Mouse (Mus musculus) layer of hippocampus, postnatal 10 days (tissue): ENCODE data around the gene Cox8b. TPM values are rescaled to one million over a fixed set of nuclear protein-coding genes. Genes with fewer than 3 reads are reported as not detected.
A peak's percentile ranks its signal among the peaks of the same experiment; 100 is the strongest.

Source experiments
- DNase-seq, 2 experiments: peaks; one replicate each; pipeline ENCODE4 v3.0.0; 2021; ENCODE audit warnings: low spot score in 2 of 2
- total RNA-seq, 2 experiments: library from RNA; stranded (reverse); gene quantifications; 2 replicates each; pipeline ENCODE4 v1.2.3; 2021

Cox8b gene
- total RNA-seq, 2 experiments from 2014 or later, result not detected

DNA sequence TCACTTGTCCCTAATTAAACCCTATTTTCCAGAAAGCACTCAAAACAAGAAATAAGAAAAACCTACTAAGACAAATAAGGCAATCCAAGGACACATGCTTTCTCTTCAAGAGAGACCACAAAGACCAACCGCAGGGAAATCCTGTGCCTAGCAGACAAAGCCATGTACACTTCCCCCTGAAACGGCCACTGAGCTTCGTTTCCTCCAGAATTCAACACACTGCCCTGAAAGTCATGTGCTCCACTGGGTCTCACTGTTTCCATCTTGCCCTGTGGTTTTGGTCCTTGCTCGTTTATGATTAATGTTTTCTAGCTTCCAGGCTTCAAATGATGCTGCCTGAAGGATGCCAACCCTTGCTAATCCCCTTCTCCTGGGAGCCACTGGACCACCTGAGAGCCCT is 26.0 kb downstream of the Cox8b start:
- DNase-seq, result no peak

DNA sequence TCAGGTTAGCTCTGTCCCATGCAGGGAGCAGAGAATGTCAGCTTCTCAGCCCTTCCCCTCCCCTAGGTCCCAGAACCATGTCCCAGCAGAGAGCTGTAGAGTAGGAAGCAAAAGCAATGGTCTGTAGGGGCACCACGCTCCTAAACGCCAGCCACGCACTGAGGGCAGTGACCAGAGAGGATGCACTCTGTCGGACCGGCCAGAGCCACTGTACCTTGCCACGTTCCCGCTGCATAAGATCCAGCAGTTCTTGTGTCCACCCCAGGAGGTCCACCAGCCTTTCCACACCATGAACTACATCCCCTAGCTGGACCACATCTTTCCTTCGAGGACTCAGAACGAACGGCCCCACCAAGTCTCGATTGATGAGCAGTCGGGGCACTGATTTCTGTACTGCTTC is 35.5 kb downstream of the Cox8b start:
- DNase-seq, result no peak

DNA sequence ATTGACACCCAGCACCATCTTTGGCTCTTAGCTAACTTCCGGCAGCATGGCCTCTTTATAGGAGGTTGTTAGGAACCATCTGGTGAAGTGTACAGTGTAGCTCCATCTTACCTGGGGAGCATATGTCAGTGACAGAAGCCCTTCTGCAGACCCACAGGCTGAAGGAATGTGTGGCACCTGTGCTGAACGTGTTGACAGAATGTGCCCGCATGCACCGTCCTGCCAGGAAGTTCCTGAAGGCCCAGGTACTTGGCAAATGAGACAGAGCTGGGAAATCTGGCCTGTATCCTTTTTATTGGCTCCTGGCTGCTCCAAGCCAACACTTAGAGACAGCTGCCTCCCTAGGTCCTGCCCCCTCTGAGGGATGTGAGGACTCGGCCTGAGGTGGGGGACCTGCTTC is 39.5 kb downstream of the Cox8b start:
- DNase-seq, result no peak

DNA sequence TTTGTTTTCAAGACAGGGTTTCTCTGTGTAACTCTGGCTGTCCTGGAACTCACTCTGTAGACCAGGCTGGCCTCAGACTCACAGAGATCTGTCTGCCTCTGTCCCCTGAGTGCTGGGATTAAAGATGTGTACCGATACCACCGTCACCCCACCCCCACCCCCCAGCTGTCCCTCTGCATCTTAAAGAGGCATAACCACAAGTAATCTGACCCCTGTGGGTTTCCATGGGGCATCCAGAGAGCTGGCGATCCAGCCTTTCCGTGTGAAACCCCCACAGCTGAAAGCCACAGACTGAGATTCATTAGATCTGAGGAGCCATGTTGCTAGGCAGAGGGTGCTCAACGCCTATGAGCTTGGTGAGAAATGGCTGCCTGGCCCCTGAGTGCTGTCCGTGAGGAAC is 40.2 kb downstream of the Cox8b start:
- no peak for DNase-seq

DNA sequence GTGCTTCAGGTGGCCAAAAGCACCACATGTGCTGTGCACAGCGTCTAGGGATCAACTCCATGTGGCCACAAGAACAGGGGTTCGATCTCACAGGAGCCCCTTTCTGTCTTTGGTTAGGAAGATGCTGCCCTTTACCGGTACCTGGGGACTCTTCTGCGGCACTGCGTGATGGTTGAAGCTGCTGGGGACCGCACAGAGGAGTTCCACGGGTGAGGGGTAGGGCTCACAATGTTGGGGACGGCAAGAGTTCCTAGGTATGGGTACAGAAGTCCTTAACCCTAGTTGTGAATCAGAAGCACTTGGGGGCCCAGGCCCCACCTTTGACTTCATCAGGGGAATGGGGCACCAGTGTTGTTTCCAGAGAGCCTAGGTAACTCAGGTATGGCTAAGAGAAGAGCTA is 41.5 kb downstream of the Cox8b start:
- DNase-seq, result no peak

DNA sequence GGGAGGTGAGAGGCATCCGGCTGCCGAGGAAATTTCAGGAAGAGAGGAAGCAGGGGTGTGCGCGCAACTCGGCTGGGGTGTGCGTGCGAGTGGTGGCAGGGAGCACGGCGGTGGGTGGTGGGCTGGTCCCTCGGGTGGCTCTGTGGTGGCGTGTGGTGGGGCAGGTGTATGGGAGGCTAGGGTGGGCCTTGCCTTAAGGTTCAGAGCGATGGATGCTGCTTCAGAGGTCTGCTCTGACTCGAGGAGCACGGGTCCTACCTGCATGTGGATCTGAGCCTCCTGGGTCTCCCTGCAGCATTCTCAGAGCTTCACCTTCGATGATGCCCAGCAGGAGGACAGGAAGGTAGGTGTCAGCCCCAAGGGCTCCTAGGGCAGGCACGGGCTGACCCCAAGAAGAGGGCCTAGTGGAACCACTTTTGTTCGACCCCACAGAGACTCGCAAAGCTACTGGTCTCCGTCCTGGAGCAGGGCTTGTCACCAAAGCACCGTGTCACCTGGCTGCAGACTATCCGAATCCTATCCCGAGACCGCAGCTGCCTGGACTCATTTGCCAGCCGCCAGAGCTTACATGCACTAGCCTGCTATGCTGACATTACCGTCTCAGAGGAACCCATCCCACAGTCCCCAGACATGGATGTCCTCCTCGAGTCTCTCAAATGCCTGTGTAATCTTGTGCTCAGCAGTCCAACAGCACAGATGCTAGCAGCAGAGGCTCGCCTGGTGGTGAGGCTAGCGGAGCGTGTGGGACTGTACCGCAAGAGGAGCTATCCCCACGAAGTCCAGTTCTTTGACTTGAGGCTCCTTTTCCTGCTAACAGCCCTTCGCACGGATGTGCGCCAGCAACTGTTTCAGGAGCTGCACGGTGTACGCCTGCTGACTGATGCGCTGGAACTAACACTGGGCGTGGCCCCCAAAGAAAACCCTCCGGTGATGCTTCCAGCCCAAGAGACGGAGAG is 42.4 kb downstream of the Cox8b start, which contains the start of gene Bet1l:
TSS of gene Bet1l (minus strand) at position 28 of the 956 bp plus-strand sequence.
- peak in 1 of 2 experiments; percentile 42 for DNase-seq

DNA sequence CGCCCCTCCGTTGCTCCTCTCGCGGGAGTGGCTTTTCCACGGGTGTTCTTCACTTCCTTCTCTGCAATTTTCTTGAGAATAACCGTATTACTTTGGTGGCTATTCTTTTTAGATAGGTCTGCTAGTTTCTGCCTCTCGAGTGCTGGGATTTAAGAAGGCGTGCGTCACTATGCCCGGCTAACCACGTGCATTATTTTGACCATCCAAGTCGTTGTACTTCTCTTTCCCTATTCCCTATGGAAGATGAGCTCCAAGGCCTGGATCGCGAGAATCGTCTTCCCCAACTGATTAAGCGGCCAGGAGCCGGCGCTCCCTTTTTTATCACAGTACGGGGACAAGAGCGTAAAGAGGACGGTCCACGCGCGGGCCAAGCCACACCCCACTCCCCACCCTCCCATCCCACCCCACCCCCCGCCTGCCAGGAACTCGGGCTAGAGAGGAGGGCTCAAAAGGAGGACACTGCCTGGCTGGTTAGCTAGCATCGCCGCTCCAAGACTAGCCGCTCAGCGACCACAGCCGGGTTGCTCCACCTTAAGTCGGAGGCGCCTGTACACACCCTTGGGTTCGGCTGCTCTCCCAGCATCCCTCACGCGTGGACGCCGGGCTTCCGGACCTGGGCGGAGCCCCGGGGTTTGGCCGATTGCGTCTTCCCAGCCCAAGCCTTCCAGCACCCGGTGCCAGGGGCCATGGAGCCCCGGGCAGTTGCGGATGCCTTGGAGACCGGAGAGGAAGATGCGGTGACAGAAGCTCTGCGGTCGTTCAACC is 43.3 kb downstream of the Cox8b start, which contains the start of gene Ric8a:
TSS of gene Ric8a (plus strand) at position 173 of the 765 bp plus-strand sequence.
- peak; percentile 82 to 85 for DNase-seq

DNA sequence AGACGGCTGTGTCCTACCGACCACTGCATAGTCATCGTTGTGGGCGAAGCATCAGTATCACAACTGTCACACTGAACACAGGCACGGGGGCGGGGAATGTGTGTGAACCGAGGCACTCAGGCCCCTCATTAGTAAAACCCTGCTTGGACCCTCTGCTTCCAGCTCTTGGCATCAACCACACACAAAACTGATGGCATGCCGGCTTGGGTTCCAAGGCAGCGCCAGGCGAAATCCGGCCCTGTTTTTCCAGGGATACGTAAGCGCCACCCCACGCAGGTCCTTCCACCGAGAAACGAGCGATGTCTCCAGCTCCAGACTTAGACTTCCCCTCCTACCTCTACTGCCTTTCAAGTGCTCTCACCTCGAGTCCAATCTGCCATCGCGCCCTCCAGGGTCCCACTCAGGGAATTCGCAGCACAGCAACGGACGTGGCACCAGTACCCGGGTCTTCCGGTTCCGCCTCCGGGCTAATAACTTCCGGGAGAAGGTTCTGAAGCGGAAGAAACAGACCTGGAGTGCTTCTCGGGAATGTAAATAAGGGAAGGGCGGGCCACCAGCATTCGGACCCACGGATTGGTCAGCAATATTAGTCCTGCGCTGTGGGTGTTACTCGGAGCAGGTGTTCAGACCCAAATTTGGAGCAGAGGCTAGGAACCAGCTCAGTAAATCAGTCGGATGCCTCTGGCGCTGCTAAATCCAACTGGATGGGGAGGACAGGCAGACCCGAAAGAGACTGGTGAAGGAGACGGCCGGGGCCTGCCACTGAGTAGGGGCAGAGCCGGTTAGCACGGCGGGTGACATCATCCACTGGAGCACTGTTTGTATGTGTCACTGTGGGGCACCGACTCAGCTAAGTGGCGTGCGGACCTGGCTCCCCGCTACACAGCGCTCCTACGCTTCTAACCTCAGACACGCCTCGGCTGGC is 44.1 kb downstream of the Cox8b start, which contains the start of gene Gm45785:
TSS of gene Gm45785 (minus strand) at position 472 of the 925 bp plus-strand sequence.
- DNase-seq, result peak; percentile 72 to 76

DNA sequence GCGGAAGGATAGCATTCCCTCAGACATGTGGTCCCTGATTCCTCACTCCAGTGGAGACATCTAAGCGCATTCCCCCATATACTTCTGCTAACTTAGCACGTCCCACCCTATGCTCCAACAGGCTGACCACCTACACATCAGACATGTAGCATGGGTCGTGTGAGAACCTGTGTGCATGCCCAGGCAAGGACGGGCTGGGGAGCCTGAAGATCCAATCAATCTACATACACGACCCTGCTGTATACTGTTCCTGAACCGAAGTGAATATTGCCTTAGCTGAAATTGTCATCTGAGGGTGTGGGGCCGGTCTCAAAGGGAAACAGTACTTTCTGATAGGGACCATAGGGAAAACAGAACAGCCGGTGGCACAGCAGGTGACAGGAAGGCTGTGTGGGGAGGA is 45.1 kb downstream of the Cox8b start:
- no peak for DNase-seq

DNA sequence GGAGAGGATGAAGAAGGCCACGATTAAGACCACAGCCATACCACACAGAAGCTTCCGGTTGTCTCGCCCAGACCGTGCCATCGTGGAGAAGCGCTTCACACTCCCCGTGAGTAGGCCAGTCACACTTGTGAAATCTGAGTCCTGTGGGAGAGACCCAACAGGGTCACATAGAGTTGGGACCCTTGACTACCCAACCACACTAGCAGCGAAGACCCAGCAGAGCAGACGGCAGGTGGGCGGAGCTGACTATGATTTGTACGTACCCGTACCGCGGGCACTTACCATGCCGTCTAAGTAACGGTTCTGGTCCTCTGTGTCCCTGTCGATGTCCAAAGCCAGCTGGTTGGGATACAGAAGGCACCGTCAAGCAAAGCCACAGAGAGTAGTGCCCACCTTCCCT is 45.8 kb downstream of the Cox8b start:
- no peak for DNase-seq

DNA sequence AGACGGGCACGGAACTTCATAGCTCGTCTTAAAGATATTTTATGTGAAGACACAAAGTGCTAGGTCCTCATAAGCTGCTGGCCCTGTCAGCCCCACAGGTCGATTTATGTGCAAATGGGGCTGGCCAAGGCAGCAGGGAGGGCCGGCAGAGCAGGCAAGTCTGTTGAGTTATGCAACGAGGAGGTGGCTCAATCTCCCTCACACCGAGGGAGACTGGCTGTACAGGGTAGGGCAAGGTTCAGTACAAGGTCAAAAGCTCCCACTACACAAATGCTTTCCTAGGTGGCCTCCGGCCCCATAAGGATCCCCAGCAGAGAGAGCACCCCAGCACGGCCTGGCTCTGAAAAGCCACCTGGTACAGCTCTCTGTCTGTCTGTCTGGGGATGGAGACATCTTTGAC is 46.9 kb downstream of the Cox8b start:
- DNase-seq, result no peak

DNA sequence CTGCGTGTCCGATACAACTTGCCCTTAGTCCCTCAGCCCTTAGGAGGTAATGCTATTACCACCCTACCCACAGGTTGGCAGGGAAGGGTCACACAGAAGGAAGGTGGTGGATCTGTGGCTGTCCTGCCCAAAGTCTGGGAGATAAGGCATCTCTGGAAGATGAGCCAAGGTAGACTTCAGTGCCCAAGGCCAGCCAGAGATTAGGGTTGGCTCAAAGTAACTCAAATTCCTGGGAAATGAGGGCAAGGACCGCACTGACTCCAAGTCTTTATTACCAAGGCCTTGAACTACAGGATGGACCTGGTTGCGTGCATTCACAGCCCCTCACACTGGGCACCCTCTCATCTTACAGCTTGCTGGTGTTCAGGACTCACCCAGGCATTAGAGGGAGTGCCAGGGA is 48.3 kb downstream of the Cox8b start:
- DNase-seq, result no peak

Other genes starting within 250 kb of the Cox8b start
- gene Olfr539, start 240.5 kb downstream of the Cox8b start, total RNA-seq, result under 1 TPM; 0.09 to 0.14 TPM
- gene Olfr45, start 218.5 kb downstream of the Cox8b start, total RNA-seq, result under 1 TPM in 1 of 2 experiments, not detected in 1; 0.11 TPM
- gene Olfr541, start 203.2 kb downstream of the Cox8b start, total RNA-seq, result not detected
- not detected for gene Cyp2e1, start 136.7 kb downstream of the Cox8b start, total RNA-seq
- gene Syce1, start 112.6 kb downstream of the Cox8b start, total RNA-seq, result not detected
- gene Zfp941, start 78.3 kb downstream of the Cox8b start, total RNA-seq, result 1 to 10 TPM; 8.5 to 9.3 TPM
- 1 to 10 TPM in 1 of 2 experiments, not detected in 1; 1.2 TPM for gene Urah, start 65.4 kb downstream of the Cox8b start, total RNA-seq
- gene Scgb1c1, start 54.9 kb downstream of the Cox8b start, total RNA-seq, result not detected
- not detected for gene Odf3, start 52.6 kb downstream of the Cox8b start, total RNA-seq
- under 1 TPM; 0.40 to 0.73 TPM for gene Gm45785, start 44.1 kb downstream of the Cox8b start, total RNA-seq
- 100 to 1,000 TPM in 1 of 2 experiments, 10 to 100 TPM in 1; 91.1 to 106 TPM for gene Ric8a, start 43.5 kb downstream of the Cox8b start, total RNA-seq
- 10 to 100 TPM; 27.2 to 28.1 TPM for gene Bet1l, start 42.9 kb downstream of the Cox8b start, total RNA-seq
- 100 to 1,000 TPM; 151 to 155 TPM for gene Psmd13, start 18.5 kb downstream of the Cox8b start, total RNA-seq
- gene Sirt3, start 18.1 kb downstream of the Cox8b start, total RNA-seq, result 10 to 100 TPM; 46.0 to 48.6 TPM
- under 1 TPM; 0.27 to 0.53 TPM for gene Nlrp6, start 20.5 kb upstream of the Cox8b start, total RNA-seq
- 1 to 10 TPM; 4.2 to 5.0 TPM for gene Pgghg, start 40.9 kb upstream of the Cox8b start, total RNA-seq
- not detected for gene Ifitm5, start 49.8 kb upstream of the Cox8b start, total RNA-seq
- not detected for gene Gm45717, start 55.5 kb upstream of the Cox8b start, total RNA-seq
- gene Ifitm2, start 55.5 kb upstream of the Cox8b start, total RNA-seq, result 10 to 100 TPM; 20.3 to 27.0 TPM
- gene Ifitm1, start 66.8 kb upstream of the Cox8b start, total RNA-seq, result 1 to 10 TPM; 3.6 to 5.5 TPM
- gene Ifitm3, start 110.3 kb upstream of the Cox8b start, total RNA-seq, result 10 to 100 TPM; 13.0 TPM
- gene Ifitm6, start 117.5 kb upstream of the Cox8b start, total RNA-seq, result not detected
- gene Gm17387, start 128.7 kb upstream of the Cox8b start, total RNA-seq, result not detected
- 100 to 1,000 TPM; 103 to 123 TPM for gene B4galnt4, start 160.7 kb upstream of the Cox8b start, total RNA-seq
- gene Pkp3, start 177.8 kb upstream of the Cox8b start, total RNA-seq, result not detected
- 1 to 10 TPM; 2.1 to 2.5 TPM for gene Sigirr, start 200.1 kb upstream of the Cox8b start, total RNA-seq
- gene Ano9, start 217.4 kb upstream of the Cox8b start, total RNA-seq, result not detected
- 10 to 100 TPM; 47.9 to 68.4 TPM for gene Ptdss2, start 221.9 kb upstream of the Cox8b start, total RNA-seq